Mouse (Mus musculus) left cerebral cortex, adult 9 months (tissue): ENCODE measurements around the gene Bpifb9a.
"Not testable (repeated sequence)": the region's sequence is repeated elsewhere in the genome, so short reads cannot be mapped to it uniquely, and the experiment has no call there.

Experiments
- DNase-seq, 2 experiments: peaks; one replicate each; pipeline ENCODE4 v3.0.0; 2022; ENCODE audit warnings: low spot score in 2 of 2

Gene Bpifb9a

GRCm38 (mm10) chr2:154304604-154305003 is 47.0 kb downstream of the Bpifb9a start:
- DNase-seq = not testable (repeated sequence)

- DNase-seq = not testable (repeated sequence)
These were observed 49.3 kb downstream of the Bpifb9a start, which contains the start of gene Bpifb9b for GRCm38 (mm10) chr2:154306927-154307326. Gene Bpifb9b (plus strand): TSS chr2:154307227.

- not testable (repeated sequence) for DNase-seq
These were observed 56.1 kb downstream of the Bpifb9a start for GRCm38 (mm10) chr2:154313771-154314170.
